Mouse (Mus musculus): ENCODE measurements at regions not wholly inside any gene's neighbourhood (a gene's known extent, or its start where the extent isn't known, plus 50 kb on each side); places are given as distances from the start of the nearest gene placed in this dataset.

DNA sequence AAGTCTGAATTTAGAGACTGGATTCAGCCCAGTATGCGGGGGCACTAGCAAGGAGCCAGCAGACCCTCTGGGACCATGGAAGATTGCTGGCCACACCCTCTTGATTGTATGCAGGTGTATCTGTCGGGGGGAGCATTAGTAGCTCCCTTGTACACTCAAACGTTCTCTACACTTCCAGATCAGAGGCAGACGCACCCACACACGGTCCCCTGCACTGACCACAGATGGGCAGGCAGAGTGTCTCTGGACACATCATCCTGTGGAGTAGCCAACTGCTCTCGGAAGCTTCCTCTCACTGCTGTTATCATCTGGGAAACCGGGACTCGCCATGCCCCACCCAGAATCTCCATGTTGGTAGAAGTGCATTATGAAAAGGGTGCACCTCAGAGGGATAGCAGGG, 176.7 kb downstream of the Mycn start:
- H3K36me3 ChIP-seq (ENCODE audit: control insufficient read depth, insufficient read depth, low read length) = no peaks in the 10 kb centered on the region
- no peak overlapping the region for H3K4me2 ChIP-seq (ENCODE audit: low read depth, low read length)
- H3K9me3 ChIP-seq (replicated peaks; ENCODE audit: control insufficient read depth, low read length) = peaks cover 4% of the 10 kb centered on the region; the same call in 1 of the 2 replicates
- no peaks in the 10 kb centered on the region for H3K27me3 ChIP-seq (ENCODE audit: control insufficient read depth, insufficient read depth, low read length)
- ATAC-seq (ENCODE audit: insufficient read depth, low FRiP score) = no peak
- no peak overlapping the region for H3K27ac ChIP-seq (ENCODE audit: low read length)
- H3K4me3 ChIP-seq (replicated peaks; ENCODE audit: low read length) = no peak overlapping the region
- no peak overlapping the region for H3K9ac ChIP-seq (ENCODE audit: low read length)
- WGBS = 77% methylated on average over 8 of the region's 8 CpGs
- peaks cover 3% of the 10 kb centered on the region; the same call in 1 of the 2 replicates for H3K4me1 ChIP-seq (ENCODE audit: control insufficient read depth, insufficient read depth, low read length)

DNA sequence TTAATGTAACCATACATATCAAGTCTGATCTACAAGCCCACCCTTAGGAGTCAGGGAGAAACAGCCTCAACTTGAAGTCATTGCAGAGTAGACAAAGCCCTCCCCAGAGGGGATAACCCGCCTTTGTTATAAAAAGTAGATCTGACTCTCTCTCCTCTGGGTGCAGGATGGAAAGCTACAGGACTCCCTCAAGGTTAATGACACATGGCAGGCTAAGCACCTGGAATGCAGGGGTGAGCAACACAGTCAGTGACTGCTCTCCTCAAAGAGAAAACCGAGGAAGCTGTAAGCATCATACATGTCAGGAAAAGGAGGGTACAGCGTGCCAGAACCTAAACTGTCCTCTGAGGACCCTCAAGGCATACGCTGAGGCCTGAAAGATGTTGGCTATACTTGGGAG, 177.1 kb downstream of the Mycn start:
- no peak for ATAC-seq (ENCODE audit: insufficient read depth, low FRiP score)
- Histone ChIP-seq H3K9ac (ENCODE audit: low read length) (no peak overlapping the region), H3K27ac (ENCODE audit: low read length) (no peak overlapping the region), H3K27me3 (ENCODE audit: control insufficient read depth, insufficient read depth, low read length) (no peaks in the 10 kb centered on the region), H3K4me1 (ENCODE audit: control insufficient read depth, insufficient read depth, low read length) (peaks cover 3% of the 10 kb centered on the region; the same call in 1 of the 2 replicates), H3K4me3 (replicated peaks; ENCODE audit: low read length) (no peak overlapping the region), H3K4me2 (ENCODE audit: low read depth, low read length) (no peak overlapping the region), H3K9me3 (replicated peaks; ENCODE audit: control insufficient read depth, low read length) (peaks cover 4% of the 10 kb centered on the region; the same call in 1 of the 2 replicates), H3K36me3 (ENCODE audit: control insufficient read depth, insufficient read depth, low read length) (no peaks in the 10 kb centered on the region)
- 80% methylated on average over 4 of the region's 4 CpGs for WGBS

DNA sequence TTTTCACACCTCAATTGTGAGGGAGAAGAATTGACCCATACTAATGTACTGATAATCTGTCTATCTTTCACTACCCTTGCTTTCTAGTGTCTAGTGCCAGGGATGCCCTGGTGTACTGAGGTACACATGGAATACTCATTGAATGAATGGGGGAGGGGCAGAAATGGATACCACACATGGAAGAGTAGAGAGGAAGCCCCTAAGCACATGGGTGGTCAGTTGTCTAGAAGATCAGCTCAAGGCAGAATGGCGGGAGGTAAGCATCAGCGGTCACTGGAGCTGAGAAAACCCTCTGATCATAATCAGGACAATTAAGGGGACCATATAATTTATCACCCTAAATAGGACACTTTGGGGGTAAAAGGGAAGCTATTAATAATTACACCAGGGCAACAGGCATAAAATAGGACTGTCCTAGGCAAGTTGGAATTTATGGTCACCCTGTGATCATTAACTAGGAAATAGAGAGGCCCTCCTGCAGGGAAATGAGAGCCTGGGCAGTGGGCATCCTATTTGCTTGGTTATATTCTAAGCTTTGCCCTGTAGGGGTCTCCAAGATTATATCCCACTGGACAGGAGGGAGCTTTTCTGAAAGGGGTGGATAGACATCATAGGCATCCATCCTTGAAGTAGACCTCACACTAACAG, 185.3 kb downstream of the Mycn start:
- no peak overlapping the region for H3K27ac ChIP-seq (ENCODE audit: low read length)
- H3K9me3 ChIP-seq (replicated peaks; ENCODE audit: control insufficient read depth, low read length) = peaks cover 4% of the 10 kb centered on the region; the same call in 1 of the 2 replicates
- H3K4me3 ChIP-seq (replicated peaks; ENCODE audit: low read length) = no peak overlapping the region
- H3K4me2 ChIP-seq (ENCODE audit: low read depth, low read length) = no peak overlapping the region
- 64% methylated on average over 2 of the region's 2 CpGs for WGBS
- no peak for ATAC-seq (ENCODE audit: insufficient read depth, low FRiP score)
- H3K4me1 ChIP-seq (ENCODE audit: control insufficient read depth, insufficient read depth, low read length) = no peaks in the 10 kb centered on the region
- no peaks in the 10 kb centered on the region for H3K36me3 ChIP-seq (ENCODE audit: control insufficient read depth, insufficient read depth, low read length)
- no peak overlapping the region for H3K9ac ChIP-seq (ENCODE audit: low read length)
- no peaks in the 10 kb centered on the region for H3K27me3 ChIP-seq (ENCODE audit: control insufficient read depth, insufficient read depth, low read length)

DNA sequence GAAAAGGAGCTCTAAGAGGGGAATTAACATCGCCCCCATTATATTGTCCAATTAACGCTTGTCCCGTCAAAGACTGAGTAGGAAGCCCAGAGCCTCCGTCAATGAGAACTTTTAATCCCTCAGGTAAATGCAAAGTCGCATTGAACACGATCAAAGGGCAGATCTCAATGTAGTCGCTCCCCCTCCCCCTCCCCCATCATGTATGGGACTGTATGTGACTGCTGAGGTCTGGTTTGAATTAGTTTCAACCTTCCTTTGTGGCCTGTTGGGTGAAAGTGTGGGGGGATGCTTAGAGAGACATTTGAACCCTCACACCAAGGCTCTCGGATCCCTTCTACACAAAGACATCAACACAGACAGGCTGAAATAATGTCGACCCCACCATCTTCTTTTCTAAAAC, 187.9 kb downstream of the Mycn start:
- Histone ChIP-seq H3K4me3 (replicated peaks; ENCODE audit: low read length) (no peak overlapping the region), H3K27ac (ENCODE audit: low read length) (no peak overlapping the region), H3K4me1 (ENCODE audit: control insufficient read depth, insufficient read depth, low read length) (no peaks in the 10 kb centered on the region), H3K36me3 (ENCODE audit: control insufficient read depth, insufficient read depth, low read length) (no peaks in the 10 kb centered on the region), H3K9ac (ENCODE audit: low read length) (no peak overlapping the region), H3K27me3 (ENCODE audit: control insufficient read depth, insufficient read depth, low read length) (no peaks in the 10 kb centered on the region), H3K4me2 (ENCODE audit: low read depth, low read length) (no peak overlapping the region), H3K9me3 (replicated peaks; ENCODE audit: control insufficient read depth, low read length) (no peaks in the 10 kb centered on the region)
- 71% methylated on average over 9 of the region's 9 CpGs for WGBS
- no peak for ATAC-seq (ENCODE audit: insufficient read depth, low FRiP score)

- ATAC-seq (ENCODE audit: insufficient read depth, low FRiP score) = no peak
- H3K4me2 ChIP-seq (ENCODE audit: low read depth, low read length) = no peak overlapping the region
- no peaks in the 10 kb centered on the region for H3K9me3 ChIP-seq (replicated peaks; ENCODE audit: control insufficient read depth, low read length)
- H3K27me3 ChIP-seq (ENCODE audit: control insufficient read depth, insufficient read depth, low read length) = no peaks in the 10 kb centered on the region
- no peaks in the 10 kb centered on the region for H3K4me1 ChIP-seq (ENCODE audit: control insufficient read depth, insufficient read depth, low read length)
- WGBS = 89% methylated on average over 10 of the region's 10 CpGs
- H3K9ac ChIP-seq (ENCODE audit: low read length) = no peak overlapping the region
- H3K36me3 ChIP-seq (ENCODE audit: control insufficient read depth, insufficient read depth, low read length) = no peaks in the 10 kb centered on the region
- no peak overlapping the region for H3K27ac ChIP-seq (ENCODE audit: low read length)
- H3K4me3 ChIP-seq (replicated peaks; ENCODE audit: low read length) = no peak overlapping the region
These were observed 189.9 kb downstream of the Mycn start for GRCm38 (mm10) chr12:12751670-12752426.

GRCm38 (mm10) chr12:12749690-12750089, 192.0 kb downstream of the Mycn start:
- no peaks in the 10 kb centered on the region for H3K36me3 ChIP-seq (ENCODE audit: control insufficient read depth, insufficient read depth, low read length)
- H3K4me1 ChIP-seq (ENCODE audit: control insufficient read depth, insufficient read depth, low read length) = no peaks in the 10 kb centered on the region
- no peak for ATAC-seq (ENCODE audit: insufficient read depth, low FRiP score)
- no peak overlapping the region for H3K4me2 ChIP-seq (ENCODE audit: low read depth, low read length)
- H3K27ac ChIP-seq (ENCODE audit: low read length) = no peak overlapping the region
- H3K27me3 ChIP-seq (ENCODE audit: control insufficient read depth, insufficient read depth, low read length) = no peaks in the 10 kb centered on the region
- no peak overlapping the region for H3K4me3 ChIP-seq (replicated peaks; ENCODE audit: low read length)
- no peaks in the 10 kb centered on the region for H3K9me3 ChIP-seq (replicated peaks; ENCODE audit: control insufficient read depth, low read length)
- H3K9ac ChIP-seq (ENCODE audit: low read length) = no peak overlapping the region
- 83% methylated on average over 3 of the region's 3 CpGs for WGBS

- H3K4me2 ChIP-seq (ENCODE audit: low read depth, low read length) = no peak overlapping the region
- no peaks in the 10 kb centered on the region for H3K27me3 ChIP-seq (ENCODE audit: control insufficient read depth, insufficient read depth, low read length)
- no peak overlapping the region for H3K4me3 ChIP-seq (replicated peaks; ENCODE audit: low read length)
- H3K9me3 ChIP-seq (replicated peaks; ENCODE audit: control insufficient read depth, low read length) = no peaks in the 10 kb centered on the region
- H3K27ac ChIP-seq (ENCODE audit: low read length) = no peak overlapping the region
- 57% methylated on average over 4 of the region's 4 CpGs for WGBS
- no peak overlapping the region for H3K9ac ChIP-seq (ENCODE audit: low read length)
- ATAC-seq (ENCODE audit: insufficient read depth, low FRiP score) = no peak
- no peaks in the 10 kb centered on the region for H3K36me3 ChIP-seq (ENCODE audit: control insufficient read depth, insufficient read depth, low read length)
- H3K4me1 ChIP-seq (ENCODE audit: control insufficient read depth, insufficient read depth, low read length) = no peaks in the 10 kb centered on the region
These were observed 194.8 kb downstream of the Mycn start for GRCm38 (mm10) chr12:12746852-12747454.

GRCm38 (mm10) chr12:12744492-12744891, 197.2 kb downstream of the Mycn start:
- Histone ChIP-seq H3K27me3 (ENCODE audit: control insufficient read depth, insufficient read depth, low read length) (no peaks in the 10 kb centered on the region), H3K36me3 (ENCODE audit: control insufficient read depth, insufficient read depth, low read length) (no peaks in the 10 kb centered on the region), H3K4me1 (ENCODE audit: control insufficient read depth, insufficient read depth, low read length) (peaks cover under 1% of the 10 kb centered on the region; the same call in 1 of the 2 replicates), H3K9me3 (replicated peaks; ENCODE audit: control insufficient read depth, low read length) (no peaks in the 10 kb centered on the region), H3K4me2 (ENCODE audit: low read depth, low read length) (no peak overlapping the region), H3K27ac (ENCODE audit: low read length) (no peak overlapping the region), H3K4me3 (replicated peaks; ENCODE audit: low read length) (no peak overlapping the region), H3K9ac (ENCODE audit: low read length) (no peak overlapping the region)
- no peak for ATAC-seq (ENCODE audit: insufficient read depth, low FRiP score)
- WGBS = 75% methylated on average over 2 of the region's 2 CpGs

Measured in stomach, embryonic 16.5 days (tissue).